Mouse (Mus musculus): ENCODE measurements around the gene Olfr1261.

- no peak for TF ChIP-seq USF1 (IDR thresholded peaks at IDR 0.05; ENCODE audit: low read depth)
- TF ChIP-seq REST (IDR thresholded peaks at IDR 0.05; ENCODE audit: insufficient read depth, insufficient read length): no peak
- no peak for TF ChIP-seq TCF12 (IDR thresholded peaks at IDR 0.05; ENCODE audit: insufficient read depth, poor library complexity, severe bottlenecking)
- TF ChIP-seq CEBPB (IDR thresholded peaks at IDR 0.05; ENCODE audit: insufficient read depth, poor library complexity, severe bottlenecking): no peak
- TF ChIP-seq POLR2A (IDR thresholded peaks at IDR 0.05; ENCODE audit: insufficient read length, low read depth): no peak
- TF ChIP-seq MYOD1 (IDR thresholded peaks at IDR 0.05; ENCODE audit: control insufficient read depth in 1 of 3, insufficient read length in 2 of 3, low read depth in 2 of 3): no peak
- TF ChIP-seq E2F4 (IDR thresholded peaks at IDR 0.05; ENCODE audit: insufficient read depth): no peak
- TF ChIP-seq POLR2AphosphoS2 (IDR thresholded peaks at IDR 0.05; ENCODE audit: insufficient read length, low read depth): no peak
- no peak for TF ChIP-seq SRF (IDR thresholded peaks at IDR 0.05; ENCODE audit: control insufficient read depth, insufficient read length, low read depth)
- TF ChIP-seq MYOG (IDR thresholded peaks at IDR 0.05; ENCODE audit: control insufficient read depth in 1 of 3, insufficient read depth in 1 of 3, insufficient read length in 2 of 3, low read depth in 2 of 3): no peak
Observed at GRCm38 (mm10) chr2:89999845-90000244, 8.8 kb downstream of the Olfr1261 start, which contains the start of gene Olfr1262.

Data from myocyte (in vitro differentiated cells).